Mouse (Mus musculus): Measurements from ENCODE around the gene Necap1. TPM values are rescaled to one million over a fixed set of nuclear protein-coding genes. Genes with fewer than 3 reads are reported as not detected.

Gene Necap1
- polyA plus RNA-seq, 1 experiment from 2014 or later, result 177 TPM

DNA sequence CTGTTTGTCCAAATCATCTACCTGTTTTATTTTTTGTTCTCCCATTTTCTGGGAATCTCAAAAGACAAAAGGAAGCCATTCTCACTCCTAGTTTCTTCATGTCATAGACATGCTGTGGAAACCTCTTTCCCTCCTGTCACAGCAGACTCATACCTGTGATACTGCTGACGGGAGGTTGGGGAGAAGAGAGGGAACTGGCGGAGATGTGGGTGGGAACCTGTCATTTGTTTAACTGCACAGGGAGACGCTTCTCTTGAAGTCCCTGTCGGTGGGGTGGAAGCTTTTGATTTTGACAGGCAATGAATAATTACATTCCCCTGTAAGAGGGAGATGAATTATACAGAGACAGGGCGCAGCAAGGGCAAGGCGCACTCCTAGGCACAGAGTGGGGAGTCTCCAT lies 30.5 kb upstream of the Necap1 start:
- H3K4me3 ChIP-seq (ENCODE audit: low read depth, low read length), result no peak overlapping the region
- H3K27me3 ChIP-seq (ENCODE audit: control insufficient read depth, insufficient read depth, low read depth, low read length), result no peaks in the 10 kb centered on the region
- no peak overlapping the region for H3K27ac ChIP-seq (ENCODE audit: low read length)
- ATAC-seq, result no peak
- no peak overlapping the region for H3K4me2 ChIP-seq (ENCODE audit: low read length)
- 84% methylated on average over 6 of the region's 6 CpGs for WGBS
- peaks cover 42% of the 10 kb centered on the region for H3K36me3 ChIP-seq (ENCODE audit: control insufficient read depth, insufficient read depth, low read length)
- no peak overlapping the region for H3K9ac ChIP-seq (ENCODE audit: low read depth, low read length)
- no peaks in the 10 kb centered on the region for H3K4me1 ChIP-seq (ENCODE audit: control insufficient read depth, insufficient read depth, low read length)
- no peaks in the 10 kb centered on the region for H3K9me3 ChIP-seq (replicated peaks; ENCODE audit: control insufficient read depth, low read length, poor library complexity, severe bottlenecking)

DNA sequence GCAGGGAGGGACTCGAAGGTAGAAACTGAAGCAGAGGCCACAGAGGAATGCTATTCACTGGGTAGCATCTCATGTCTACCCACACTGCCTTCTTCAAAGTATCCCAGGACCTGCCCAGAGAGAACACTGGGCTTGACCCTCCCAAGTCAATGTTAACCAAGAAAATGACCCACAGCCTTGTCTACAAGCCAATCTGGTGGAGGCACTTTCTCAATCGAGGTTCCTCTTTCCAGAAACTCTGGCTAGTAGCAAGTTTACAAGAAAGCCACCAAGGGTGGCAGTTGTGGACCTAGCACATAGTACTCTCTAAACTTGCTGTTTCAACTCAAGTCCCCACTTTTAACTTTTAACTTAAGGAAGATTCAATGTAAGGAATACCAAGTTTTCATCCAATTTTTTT lies 21.6 kb upstream of the Necap1 start:
- Histone ChIP-seq H3K36me3 (ENCODE audit: control insufficient read depth, insufficient read depth, low read length) (no peaks in the 10 kb centered on the region), H3K4me2 (ENCODE audit: low read length) (no peak overlapping the region), H3K9me3 (replicated peaks; ENCODE audit: control insufficient read depth, low read length, poor library complexity, severe bottlenecking) (no peaks in the 10 kb centered on the region), H3K4me1 (ENCODE audit: control insufficient read depth, insufficient read depth, low read length) (no peaks in the 10 kb centered on the region), H3K9ac (ENCODE audit: low read depth, low read length) (no peak overlapping the region), H3K27me3 (ENCODE audit: control insufficient read depth, insufficient read depth, low read depth, low read length) (no peaks in the 10 kb centered on the region), H3K4me3 (ENCODE audit: low read depth, low read length) (no peak overlapping the region), H3K27ac (ENCODE audit: low read length) (no peak overlapping the region)
- no peak for ATAC-seq
- WGBS, result 81% methylated on average over 2 of the region's 2 CpGs

DNA sequence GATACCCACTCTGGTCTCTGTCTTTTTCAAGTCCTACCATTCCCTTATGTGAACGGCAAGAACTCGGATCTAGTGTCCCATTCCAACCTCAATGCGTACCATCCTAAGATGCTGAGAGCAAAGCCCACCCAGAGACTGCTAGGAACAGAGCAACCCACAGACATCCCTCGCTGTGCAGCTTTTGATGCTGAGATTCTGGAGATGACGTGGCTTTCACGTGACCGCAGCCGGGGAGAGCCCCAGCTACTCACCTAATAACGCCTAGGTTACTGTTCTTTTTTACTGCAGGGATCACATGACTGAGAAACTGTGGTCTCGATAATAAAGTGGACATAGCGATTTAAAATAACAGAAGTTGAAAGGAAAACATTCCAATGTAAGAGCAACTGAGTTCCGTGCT lies 19.7 kb upstream of the Necap1 start:
- Histone ChIP-seq H3K4me3 (ENCODE audit: low read depth, low read length) (no peak overlapping the region), H3K9me3 (replicated peaks; ENCODE audit: control insufficient read depth, low read length, poor library complexity, severe bottlenecking) (0 out of 2 replicates have a peak, but pooled peaks cover 2% of the 10 kb centered on the region), H3K4me2 (ENCODE audit: low read length) (no peak overlapping the region), H3K27ac (ENCODE audit: low read length) (no peak overlapping the region), H3K27me3 (ENCODE audit: control insufficient read depth, insufficient read depth, low read depth, low read length) (no peaks in the 10 kb centered on the region), H3K36me3 (ENCODE audit: control insufficient read depth, insufficient read depth, low read length) (no peaks in the 10 kb centered on the region), H3K9ac (ENCODE audit: low read depth, low read length) (no peak overlapping the region), H3K4me1 (ENCODE audit: control insufficient read depth, insufficient read depth, low read length) (no peaks in the 10 kb centered on the region)
- no peak for ATAC-seq
- 85% methylated on average over 12 of the region's 12 CpGs for WGBS

DNA sequence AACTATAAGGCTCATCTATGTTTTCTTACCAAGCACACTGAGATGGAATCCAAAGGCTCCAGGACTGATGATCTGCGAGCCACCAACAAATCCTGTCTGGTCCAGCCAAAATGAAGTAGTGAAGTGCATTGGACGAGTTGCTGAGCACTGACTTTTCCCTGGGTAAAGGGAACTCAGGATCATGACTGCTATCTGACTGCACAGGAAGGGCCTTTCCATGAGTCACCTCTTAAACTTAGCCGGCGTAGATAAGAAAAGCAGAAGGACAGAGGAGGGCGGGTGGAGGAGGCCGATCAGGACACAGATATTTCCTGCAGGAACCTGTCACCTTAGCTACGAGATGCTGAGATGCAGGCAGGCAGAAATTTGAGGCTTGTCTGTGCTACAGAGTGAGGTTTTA lies 18.3 kb upstream of the Necap1 start, which contains the start of gene C3ar1:
TSS of gene C3ar1 (minus strand) at position 207 of the 400 bp plus-strand sequence.
- H3K4me1 ChIP-seq (ENCODE audit: control insufficient read depth, insufficient read depth, low read length), result no peaks in the 10 kb centered on the region
- no peak for ATAC-seq
- H3K36me3 ChIP-seq (ENCODE audit: control insufficient read depth, insufficient read depth, low read length), result no peaks in the 10 kb centered on the region
- H3K27me3 ChIP-seq (ENCODE audit: control insufficient read depth, insufficient read depth, low read depth, low read length), result no peaks in the 10 kb centered on the region
- H3K9ac ChIP-seq (ENCODE audit: low read depth, low read length), result no peak within 1 kb of the TSS
- H3K9me3 ChIP-seq (replicated peaks; ENCODE audit: control insufficient read depth, low read length, poor library complexity, severe bottlenecking), result 0 out of 2 replicates have a peak, but pooled peaks cover 3% of the 10 kb centered on the region
- no peak within 1 kb of the TSS for H3K4me3 ChIP-seq (ENCODE audit: low read depth, low read length)
- H3K4me2 ChIP-seq (ENCODE audit: low read length), result no peak within 1 kb of the TSS
- WGBS, result 79% methylated on average over 7 of the region's 7 CpGs
- H3K27ac ChIP-seq (ENCODE audit: low read length), result no peak within 1 kb of the TSS

DNA sequence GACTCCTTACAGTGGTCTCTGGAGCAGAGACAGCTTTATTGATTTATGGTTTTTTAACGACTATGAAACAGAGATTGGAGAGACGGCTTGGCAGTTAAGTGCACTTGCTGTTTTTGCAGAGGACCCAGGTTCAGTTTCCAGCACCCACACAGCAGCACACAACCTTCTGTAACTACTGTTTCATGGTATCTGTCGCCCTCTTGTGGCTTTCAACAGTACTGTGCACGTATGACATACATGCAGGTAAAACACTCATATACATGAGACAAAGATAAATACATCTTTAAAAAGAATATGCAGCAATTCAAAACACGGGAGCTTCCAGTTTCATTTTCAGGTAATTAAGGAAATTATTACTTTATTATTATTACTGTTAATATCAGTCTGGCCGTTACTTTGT lies 11.8 kb upstream of the Necap1 start:
- no peak for ATAC-seq
- 84% methylated on average over 6 of the region's 6 CpGs for WGBS
- H3K27me3 ChIP-seq (ENCODE audit: control insufficient read depth, insufficient read depth, low read depth, low read length), result no peaks in the 10 kb centered on the region
- H3K27ac ChIP-seq (ENCODE audit: low read length), result no peak overlapping the region
- no peaks in the 10 kb centered on the region for H3K4me1 ChIP-seq (ENCODE audit: control insufficient read depth, insufficient read depth, low read length)
- no peak overlapping the region for H3K4me3 ChIP-seq (ENCODE audit: low read depth, low read length)
- H3K9me3 ChIP-seq (replicated peaks; ENCODE audit: control insufficient read depth, low read length, poor library complexity, severe bottlenecking), result peaks cover 3% of the 10 kb centered on the region; the same call in 1 of the 2 replicates
- H3K36me3 ChIP-seq (ENCODE audit: control insufficient read depth, insufficient read depth, low read length), result no peaks in the 10 kb centered on the region
- H3K9ac ChIP-seq (ENCODE audit: low read depth, low read length), result no peak overlapping the region
- no peak overlapping the region for H3K4me2 ChIP-seq (ENCODE audit: low read length)

DNA sequence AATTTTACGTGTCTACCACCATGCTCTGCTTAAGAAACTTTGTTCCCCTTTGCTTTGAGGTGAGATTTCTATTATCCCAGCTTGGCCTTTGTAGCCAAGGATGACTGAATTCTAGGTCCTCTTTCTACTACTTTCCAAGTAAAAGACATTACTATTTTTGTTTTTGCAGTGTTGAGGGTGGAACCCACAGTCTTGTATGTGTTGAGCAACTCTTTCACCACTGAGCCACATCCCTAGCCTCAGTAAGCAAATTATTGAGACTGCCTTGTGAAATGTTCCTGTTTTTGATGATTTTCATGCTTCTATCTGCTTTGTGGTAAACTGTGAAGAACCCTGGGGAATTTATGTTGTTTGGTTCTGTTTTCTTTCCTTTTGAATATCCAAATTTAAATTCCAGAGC lies 11.4 kb upstream of the Necap1 start:
- Histone ChIP-seq H3K4me3 (ENCODE audit: low read depth, low read length) (no peak overlapping the region), H3K27me3 (ENCODE audit: control insufficient read depth, insufficient read depth, low read depth, low read length) (no peaks in the 10 kb centered on the region), H3K27ac (ENCODE audit: low read length) (no peak overlapping the region), H3K9me3 (replicated peaks; ENCODE audit: control insufficient read depth, low read length, poor library complexity, severe bottlenecking) (peaks cover 3% of the 10 kb centered on the region; the same call in 1 of the 2 replicates), H3K4me2 (ENCODE audit: low read length) (no peak overlapping the region), H3K4me1 (ENCODE audit: control insufficient read depth, insufficient read depth, low read length) (no peaks in the 10 kb centered on the region), H3K9ac (ENCODE audit: low read depth, low read length) (no peak overlapping the region), H3K36me3 (ENCODE audit: control insufficient read depth, insufficient read depth, low read length) (no peaks in the 10 kb centered on the region)
- no peak for ATAC-seq
- 84% methylated on average over 1 of the region's 1 CpGs for WGBS

DNA sequence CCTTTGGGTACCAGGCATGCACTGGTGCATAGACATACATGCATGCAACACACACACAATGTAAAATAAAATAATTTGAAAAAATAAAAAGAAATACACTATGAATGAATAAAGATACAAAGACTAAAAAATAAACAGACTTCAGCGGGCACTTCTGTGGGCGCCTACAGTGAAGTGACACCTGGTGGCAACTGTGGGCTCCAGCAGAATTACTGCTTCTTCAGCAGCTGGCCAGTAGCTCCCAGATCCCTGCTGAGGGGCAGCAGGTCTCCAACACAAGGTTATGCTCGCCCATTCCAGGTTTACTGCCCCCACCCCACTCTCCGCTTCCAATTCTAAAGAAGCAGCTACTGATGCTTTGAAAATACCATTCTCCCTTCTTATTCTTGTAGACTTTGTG lies 6.4 kb upstream of the Necap1 start:
- no peaks in the 10 kb centered on the region for H3K36me3 ChIP-seq (ENCODE audit: control insufficient read depth, insufficient read depth, low read length)
- ATAC-seq, result peak; percentile 17; the same call in 1 of the 2 replicates
- H3K9ac ChIP-seq (ENCODE audit: low read depth, low read length), result no peak overlapping the region
- no peaks in the 10 kb centered on the region for H3K4me1 ChIP-seq (ENCODE audit: control insufficient read depth, insufficient read depth, low read length)
- WGBS, result 64% methylated on average over 4 of the region's 4 CpGs
- no peaks in the 10 kb centered on the region for H3K27me3 ChIP-seq (ENCODE audit: control insufficient read depth, insufficient read depth, low read depth, low read length)
- H3K4me2 ChIP-seq (ENCODE audit: low read length), result no peak overlapping the region
- H3K9me3 ChIP-seq (replicated peaks; ENCODE audit: control insufficient read depth, low read length, poor library complexity, severe bottlenecking), result no peaks in the 10 kb centered on the region
- no peak overlapping the region for H3K4me3 ChIP-seq (ENCODE audit: low read depth, low read length)
- H3K27ac ChIP-seq (ENCODE audit: low read length), result no peak overlapping the region

DNA sequence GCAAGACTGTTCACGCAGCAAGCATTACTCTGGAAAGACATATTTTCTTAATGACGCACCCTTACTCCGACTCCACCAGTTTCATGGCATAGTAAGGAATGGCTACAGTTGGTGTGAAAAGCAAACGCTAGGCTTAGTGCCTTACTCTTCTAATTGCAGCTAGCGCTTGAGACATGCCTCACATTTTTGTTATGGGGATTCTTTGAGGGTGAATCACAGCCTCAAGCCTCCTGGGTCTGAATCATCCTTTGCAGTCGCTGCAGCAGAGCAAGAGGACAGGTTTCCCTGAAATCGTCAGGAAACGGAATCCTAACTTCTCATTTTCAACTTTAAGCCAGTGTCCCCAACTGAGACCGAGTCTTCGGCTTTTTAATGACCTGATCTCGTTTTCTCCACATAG lies 4.4 kb upstream of the Necap1 start:
- Histone ChIP-seq H3K4me1 (ENCODE audit: control insufficient read depth, insufficient read depth, low read length) (no peaks in the 10 kb centered on the region; the same call in 1 of the 2 replicates), H3K27ac (ENCODE audit: low read length) (no peak overlapping the region), H3K27me3 (ENCODE audit: control insufficient read depth, insufficient read depth, low read depth, low read length) (no peaks in the 10 kb centered on the region), H3K36me3 (ENCODE audit: control insufficient read depth, insufficient read depth, low read length) (no peaks in the 10 kb centered on the region), H3K4me3 (ENCODE audit: low read depth, low read length) (no peak overlapping the region), H3K9ac (ENCODE audit: low read depth, low read length) (no peak overlapping the region), H3K4me2 (ENCODE audit: low read length) (no peak overlapping the region), H3K9me3 (replicated peaks; ENCODE audit: control insufficient read depth, low read length, poor library complexity, severe bottlenecking) (no peaks in the 10 kb centered on the region)
- ATAC-seq, result no peak
- WGBS, result 84% methylated on average over 11 of the region's 11 CpGs

DNA sequence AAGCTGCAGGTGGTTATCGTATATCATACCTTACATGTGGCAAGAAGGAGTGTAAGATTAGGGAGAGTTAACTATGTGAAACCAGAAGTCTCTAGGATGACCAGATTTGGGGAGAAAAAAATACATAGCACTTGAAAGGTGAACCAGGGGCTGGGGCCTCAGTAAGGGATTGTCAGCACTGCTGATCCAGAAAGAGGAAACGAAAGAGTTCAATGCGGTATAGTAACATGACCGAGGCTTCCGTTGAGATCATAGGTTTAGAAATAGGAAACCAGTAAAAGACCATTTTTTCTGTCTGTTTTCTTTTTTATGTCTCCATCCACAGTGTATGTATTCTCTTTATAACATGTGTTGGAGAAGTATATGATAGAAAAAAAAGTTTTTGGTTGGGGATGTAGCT lies 1.5 kb upstream of the Necap1 start:
- H3K4me2 ChIP-seq (ENCODE audit: low read length), result no peak overlapping the region
- H3K36me3 ChIP-seq (ENCODE audit: control insufficient read depth, insufficient read depth, low read length), result 0 out of 2 replicates have a peak, but pooled peaks cover 2% of the 10 kb centered on the region
- no peak overlapping the region for H3K9ac ChIP-seq (ENCODE audit: low read depth, low read length)
- H3K4me3 ChIP-seq (ENCODE audit: low read depth, low read length), result no peak overlapping the region
- H3K27ac ChIP-seq (ENCODE audit: low read length), result no peak overlapping the region
- no peaks in the 10 kb centered on the region for H3K9me3 ChIP-seq (replicated peaks; ENCODE audit: control insufficient read depth, low read length, poor library complexity, severe bottlenecking)
- ATAC-seq, result no peak
- 95% methylated on average over 5 of the region's 5 CpGs for WGBS
- peaks cover 13% of the 10 kb centered on the region for H3K4me1 ChIP-seq (ENCODE audit: control insufficient read depth, insufficient read depth, low read length)
- H3K27me3 ChIP-seq (ENCODE audit: control insufficient read depth, insufficient read depth, low read depth, low read length), result no peaks in the 10 kb centered on the region

Data from midbrain, embryonic 16.5 days (tissue).